Mouse (Mus musculus) ES-E14 (cell line): ENCODE results near the gene Zcchc12.

Source experiments
- CHD2 ChIP-seq: IDR thresholded peaks from 2 replicates; pipeline ENCODE4 v1.6.1; 2014; ENCODE audit warnings: mild to moderate bottlenecking, low read depth, low read length, inconsistent platforms
- ZNF384 ChIP-seq: IDR thresholded peaks from 2 replicates; pipeline ENCODE4 v1.6.1; 2012; ENCODE audit warnings: low read depth, low read length, inconsistent platforms

DNA sequence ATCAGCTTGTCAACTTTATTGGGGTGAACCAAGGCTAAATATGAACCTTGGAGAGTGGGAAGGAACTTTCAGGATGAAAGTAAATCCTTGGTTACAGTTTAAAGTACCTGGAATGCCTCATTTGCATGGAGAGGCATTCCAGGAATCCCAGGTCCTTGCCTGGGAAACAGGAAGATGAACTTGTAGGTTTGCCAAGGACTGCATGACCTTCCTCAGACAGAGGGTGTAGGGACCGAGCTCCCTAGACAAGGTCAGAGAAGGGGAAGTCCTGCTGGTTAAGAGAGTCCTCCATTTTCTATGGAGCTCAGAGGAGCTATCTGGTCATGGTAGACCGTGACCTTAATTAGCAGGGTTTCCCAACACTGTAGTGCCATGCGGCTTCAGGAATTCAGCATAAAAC, 15.5 kb downstream of the Zcchc12 start:
- TF ChIP-seq ZNF384: no peak
- no peak for TF ChIP-seq CHD2
